Mouse (Mus musculus) left cerebral cortex, postnatal 36 days (tissue): ENCODE results near the gene Prkci. TPM values are rescaled to one million over a fixed set of nuclear protein-coding genes. Genes with fewer than 3 reads are reported as not detected.

ENCODE experiments used
- DNase-seq, 2 experiments: peaks; one replicate each; pipeline ENCODE4 v3.0.0; 2021 to 2022; ENCODE audit warnings: low spot score in 2 of 2, mixed read lengths in 1 of 2
- intact Hi-C: fragments of 180-260 bp; cut with DNase I; formaldehyde crosslinking; loops from one replicate; pipeline ENCODE4 v1.15.1; 2025
- total RNA-seq, 2 experiments: library from RNA; stranded (reverse); gene quantifications; 2 replicates each; pipeline ENCODE4 v1.2.3; 2021

Gene Prkci
- total RNA-seq, 2 experiments from 2014 or later: 62.5 to 65.5 TPM

DNA sequence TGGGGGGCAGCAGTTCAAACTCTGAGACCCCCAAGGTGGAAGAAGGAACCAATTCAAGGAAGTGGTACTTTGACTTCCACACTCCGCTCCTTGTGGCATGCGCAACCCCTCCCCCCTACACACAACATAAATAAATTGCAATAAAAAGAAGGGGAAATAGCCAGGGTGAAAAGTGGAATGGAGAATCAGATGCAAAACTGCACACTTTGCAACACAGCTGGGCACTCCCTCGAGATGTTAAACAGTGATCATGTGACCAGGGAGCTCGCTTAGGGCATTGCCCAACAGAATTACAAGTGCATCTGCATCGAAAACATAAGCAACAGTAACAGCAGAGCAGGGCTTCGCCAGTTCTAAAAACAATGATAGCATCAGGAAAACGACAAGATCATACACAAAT, 3.4 kb upstream of the Prkci start:
- intact Hi-C loops: no loop called here
- DNase-seq: no peak

DNA sequence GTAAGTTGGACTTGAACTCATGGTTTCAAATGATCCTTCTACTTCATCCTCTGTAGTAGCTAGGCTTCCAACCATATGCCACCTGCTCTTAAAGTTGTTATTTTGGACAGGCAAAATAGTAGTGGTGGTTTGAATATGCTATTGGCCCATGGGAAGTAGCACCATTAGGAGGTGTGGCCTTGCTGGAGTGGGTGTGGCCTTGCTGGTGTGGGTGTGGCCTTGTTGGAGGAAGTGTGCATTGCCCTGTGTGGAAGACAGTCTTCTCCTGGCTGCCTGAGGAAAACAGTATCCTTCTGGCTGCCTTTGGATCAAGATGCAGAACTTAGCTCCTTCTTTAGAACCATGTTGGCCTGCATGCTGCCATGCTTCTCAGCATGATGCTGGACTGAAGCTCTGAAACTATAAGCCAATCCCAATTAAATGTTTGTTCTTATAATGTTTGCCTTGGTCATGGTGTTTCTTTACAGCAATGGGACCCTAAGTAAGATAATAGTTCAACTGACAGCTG, 2.4 kb upstream of the Prkci start:
- DNase-seq: no peak
- intact Hi-C loops: no loop called here

GRCm38 (mm10) chr3:30994859-30995258, 688 bp upstream of the Prkci start:
- no peak for DNase-seq
- intact Hi-C loops: no loop called here

GRCm38 (mm10) chr3:30995899-30996687, 546 bp downstream of the Prkci start:
- no peak for DNase-seq
- intact Hi-C loops: loop anchor here (2.0 kb wide), 1 partner anchor 27 kb away; the partner anchor contains the start of gene Phc3

GRCm38 (mm10) chr3:30996688-30997014, 1.1 kb downstream of the Prkci start:
- intact Hi-C loops: loop anchor here (2.0 kb wide), 1 partner anchor 28 kb away; the partner anchor contains the start of gene Phc3
- DNase-seq: no peak

DNA sequence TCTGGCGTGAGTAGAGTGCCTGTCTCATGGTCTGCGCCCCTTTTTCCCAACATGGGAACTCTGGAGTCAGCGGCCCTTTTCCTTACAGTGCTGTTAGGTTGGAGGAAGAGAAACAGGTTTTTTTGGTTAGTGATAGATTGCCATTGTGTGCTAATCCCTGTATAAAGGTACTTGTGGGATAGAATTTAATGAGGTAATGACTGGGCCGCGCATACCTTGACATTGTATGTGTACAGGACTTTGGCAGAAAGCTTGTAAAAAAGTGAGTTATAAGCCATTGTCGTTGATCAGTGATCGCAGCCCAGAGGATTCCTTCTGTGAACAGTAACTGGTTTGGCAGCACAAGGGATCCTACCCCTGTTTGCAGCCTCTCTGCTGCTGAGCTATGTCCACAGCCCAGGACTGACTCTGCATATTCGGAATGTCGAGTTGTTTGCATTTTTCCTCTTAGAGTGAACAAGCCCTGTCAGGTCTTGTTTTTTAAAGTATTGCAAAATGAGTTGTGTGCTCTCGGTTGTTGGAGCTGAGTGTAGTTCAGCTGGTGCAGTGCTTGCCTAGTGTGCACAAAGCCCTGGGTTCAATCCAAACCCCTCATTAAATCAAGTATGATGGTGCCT, 4.0 kb downstream of the Prkci start:
- intact Hi-C loops: no loop called here
- no peak for DNase-seq

GRCm38 (mm10) chr3:31000018-31000407, 4.5 kb downstream of the Prkci start:
- DNase-seq: no peak

DNA sequence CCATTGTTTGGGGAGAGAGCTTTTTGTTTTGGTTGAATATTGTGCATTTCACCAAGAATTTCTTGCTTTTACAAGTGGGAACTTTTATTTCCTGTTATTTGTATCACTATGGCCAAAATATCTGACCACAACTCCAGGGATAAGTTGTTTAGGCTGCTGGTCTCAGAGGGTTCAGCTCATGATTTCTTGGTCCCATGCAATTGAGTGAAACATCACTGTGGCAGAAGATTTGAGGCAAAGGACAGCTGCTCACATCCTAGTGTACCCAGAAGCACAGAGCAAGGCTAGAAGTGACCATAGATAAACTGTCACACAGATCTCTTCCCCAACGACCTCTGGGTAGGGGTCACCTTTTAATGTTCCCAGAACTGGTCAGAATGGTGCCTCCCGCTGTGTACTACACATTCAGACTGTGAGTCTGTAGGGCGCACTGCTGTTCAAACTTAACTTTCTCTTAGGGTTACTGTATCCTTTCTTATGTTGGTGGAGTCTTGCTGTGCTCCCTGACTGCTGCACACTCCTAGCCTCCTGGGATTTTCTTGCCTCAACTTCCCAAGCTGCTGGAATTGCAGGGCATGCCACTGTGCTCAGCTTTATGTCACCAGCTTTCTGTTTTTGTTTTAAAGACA, 5.6 kb downstream of the Prkci start:
- intact Hi-C loops: no loop called here

More at GRCm38 (mm10) chr3:31000018-31000407, 4.5 kb downstream of the Prkci start:
- intact Hi-C loops: no loop called here

GRCm38 (mm10) chr3:31004320-31005209, 9.0 kb downstream of the Prkci start:
- DNase-seq: no peak
- intact Hi-C loops: no loop called here

More for the DNA sequence above, 5.6 kb downstream of the Prkci start:
- no peak for DNase-seq

DNA sequence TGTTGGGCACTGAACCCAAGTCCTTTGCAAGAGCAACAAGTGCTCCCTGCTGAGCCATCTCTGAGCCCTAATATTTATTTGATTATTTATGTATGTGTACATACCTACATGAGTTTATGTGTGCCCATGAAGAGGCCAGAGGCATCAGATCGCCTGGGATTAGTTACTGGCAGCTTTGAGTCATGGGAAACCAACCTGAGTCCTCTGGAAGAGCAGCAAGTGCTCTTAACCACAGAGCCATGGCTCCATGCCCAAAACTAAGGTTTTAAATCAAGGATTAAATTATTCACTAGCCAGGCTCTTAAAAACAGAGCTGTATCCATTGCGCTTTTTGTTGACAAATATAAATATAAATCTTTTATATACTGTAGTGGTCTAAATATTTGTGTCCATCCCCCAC, 18.8 kb downstream of the Prkci start:
- intact Hi-C loops: no loop called here
- no peak for DNase-seq

DNA sequence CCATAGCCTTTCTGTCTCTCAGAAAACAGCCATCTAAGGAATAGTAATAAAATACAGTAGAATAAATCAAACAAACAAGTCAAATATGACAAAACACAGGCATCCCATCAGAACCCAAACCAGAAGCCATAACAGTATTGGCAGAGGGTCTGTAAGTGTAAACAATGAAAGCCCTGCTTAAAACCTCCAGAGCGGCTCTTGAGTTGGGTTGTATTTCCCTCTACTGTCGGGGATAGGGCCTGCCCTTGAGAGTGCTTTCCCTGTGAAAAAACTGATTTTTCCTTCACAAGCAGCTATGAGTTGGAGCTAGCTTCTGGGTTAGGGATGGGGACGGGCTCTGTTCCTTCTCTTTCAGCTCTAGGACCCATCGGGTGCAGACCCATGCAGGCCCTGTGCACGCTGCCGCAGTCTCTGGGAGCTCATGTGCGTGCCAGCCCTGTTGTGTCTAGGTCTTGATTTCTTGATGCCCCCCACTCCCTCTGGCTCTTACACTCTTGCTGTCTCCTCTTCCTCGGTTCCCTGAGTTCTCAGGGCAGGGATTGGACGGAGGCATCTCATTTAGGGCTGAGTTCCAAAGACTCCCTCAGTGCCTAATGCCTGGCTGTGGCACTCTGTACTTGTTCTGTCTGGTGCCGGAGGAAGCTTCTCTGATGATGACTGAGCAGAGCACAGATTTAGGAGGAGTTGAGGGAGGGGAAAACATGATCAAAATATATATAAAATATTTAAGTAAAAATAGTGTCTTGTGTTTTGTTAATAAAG, 20.3 kb downstream of the Prkci start:
- intact Hi-C loops: no loop called here
- DNase-seq: no peak

DNA sequence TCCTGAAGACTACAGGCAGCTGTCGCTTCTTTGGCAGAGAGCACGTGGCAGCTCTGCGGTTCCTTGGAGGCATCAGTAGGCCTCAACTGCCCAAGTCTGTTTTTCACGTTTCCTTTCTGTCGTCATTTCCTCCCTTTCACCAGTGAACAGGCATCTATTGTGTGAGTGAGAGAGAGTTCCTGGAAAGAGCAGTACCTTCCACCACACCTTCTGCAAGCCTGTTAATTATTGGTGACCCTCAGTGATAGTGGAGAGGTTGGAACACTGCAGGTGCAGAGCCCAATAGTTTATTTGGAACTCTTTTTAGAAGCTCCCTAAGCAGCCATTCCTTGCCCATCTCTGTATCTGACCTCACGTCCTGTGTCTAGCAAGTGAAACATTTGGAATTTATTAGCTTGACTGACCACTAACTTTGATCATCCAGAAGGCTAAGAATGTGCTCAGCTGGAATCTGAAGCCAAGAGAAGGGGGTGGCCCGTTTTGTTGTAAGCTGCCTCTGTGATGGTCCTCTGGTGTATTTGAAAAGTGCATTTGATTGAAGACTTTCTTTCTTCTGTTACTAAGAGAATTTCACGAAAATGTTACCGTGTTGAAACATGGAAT, 21.1 kb downstream of the Prkci start:
- DNase-seq: no peak
- intact Hi-C loops: no loop called here

DNA sequence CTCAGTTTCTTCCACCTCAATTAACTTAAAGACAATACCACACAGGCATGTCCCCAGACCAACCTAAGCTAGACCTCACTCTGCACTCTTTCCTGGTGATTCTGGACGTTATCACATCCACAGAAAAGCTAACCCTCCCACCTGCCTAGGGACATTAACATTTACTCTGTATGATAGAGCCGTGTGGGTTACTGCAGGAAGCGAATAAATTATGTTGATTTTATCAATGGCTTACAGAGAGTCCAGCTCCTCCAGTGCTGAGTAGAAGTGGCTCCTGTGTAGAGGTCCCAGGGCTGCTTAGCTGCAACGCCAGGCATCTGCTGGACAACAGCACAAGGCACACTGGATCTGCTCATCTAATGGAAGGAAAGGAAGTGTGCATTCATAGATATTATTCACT, 22.1 kb downstream of the Prkci start:
- intact Hi-C loops: no loop called here
- no peak for DNase-seq

DNA sequence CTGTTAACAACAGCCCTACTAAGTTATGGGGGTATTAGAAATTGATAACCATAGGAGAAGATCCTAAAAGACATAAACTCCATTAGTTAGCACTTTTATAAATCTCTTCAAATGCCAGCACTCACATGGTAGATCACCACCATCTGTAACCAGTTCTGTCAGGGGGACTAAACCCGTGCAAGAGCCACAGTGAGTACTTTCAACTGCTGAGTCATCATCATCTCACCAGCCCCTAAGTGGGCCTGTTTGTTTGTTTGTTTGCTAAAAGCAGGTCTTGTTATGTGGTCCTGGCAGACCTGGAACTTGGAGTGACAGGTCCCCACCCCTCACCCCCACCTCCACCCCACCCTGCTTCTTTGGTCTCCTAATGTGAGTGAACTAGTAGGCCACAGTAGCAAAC, 23.7 kb downstream of the Prkci start:
- DNase-seq: no peak
- intact Hi-C loops: no loop called here

- no peak for DNase-seq
- intact Hi-C loops: no loop called here
These were observed 24.4 kb downstream of the Prkci start for GRCm38 (mm10) chr3:31019793-31020447.

DNA sequence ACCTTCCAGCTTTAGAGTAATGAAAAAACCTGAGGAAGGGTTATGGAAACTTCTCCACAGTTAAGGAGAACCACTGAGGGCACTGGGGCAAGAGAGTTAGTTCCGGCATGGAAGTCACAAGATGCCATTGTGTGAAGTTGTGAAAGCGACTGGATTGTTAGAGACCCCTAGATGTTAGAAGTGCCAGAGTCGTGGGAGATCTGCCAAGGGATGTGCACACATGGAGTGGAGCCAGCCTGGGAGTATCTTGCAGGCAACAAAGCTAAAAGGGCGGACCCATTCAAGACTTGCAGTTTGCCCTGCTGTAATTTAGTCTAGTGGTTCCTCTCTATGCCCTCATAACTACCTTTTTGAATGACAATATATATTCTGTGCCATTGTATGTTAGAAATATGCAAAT, 25.1 kb downstream of the Prkci start:
- no peak for DNase-seq
- intact Hi-C loops: no loop called here

GRCm38 (mm10) chr3:31022895-31023436, 27.4 kb downstream of the Prkci start:
- DNase-seq: no peak
- intact Hi-C loops: no loop called here

DNA sequence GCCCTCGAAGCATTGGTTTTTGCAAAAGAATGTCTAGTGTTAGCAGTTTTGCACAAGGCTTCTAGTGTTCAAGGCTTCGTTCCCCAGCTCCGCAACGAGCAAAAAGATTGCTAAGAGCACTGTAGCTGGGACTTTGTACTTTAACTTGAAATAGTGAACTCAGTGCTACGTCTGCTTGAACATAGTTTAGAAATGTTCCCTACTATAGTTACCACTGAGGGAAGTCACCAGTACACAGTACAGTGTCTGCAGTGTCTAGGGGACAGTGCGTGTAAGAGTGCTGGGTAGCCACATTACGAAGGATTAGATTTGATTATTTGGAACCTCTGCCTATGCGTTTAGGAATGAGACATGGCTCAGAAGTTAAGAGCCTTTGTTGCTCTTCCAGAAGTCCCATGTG, 32.2 kb downstream of the Prkci start:
- intact Hi-C loops: no loop called here
- DNase-seq: no peak
